Mouse (Mus musculus) adrenal gland, postnatal 4 days (tissue): ENCODE results near the gene Rgl3. TPM values are rescaled to one million over a fixed set of nuclear protein-coding genes. Genes with fewer than 3 reads are reported as not detected.

Experiments
- DNase-seq, 2 experiments: peaks; one replicate each; pipeline ENCODE4 v3.0.0; 2021 to 2022; ENCODE audit warnings: low spot score in 2 of 2, mixed read lengths in 2 of 2
- long read RNA-seq, 2 experiments: library from polyadenylated mRNA; stranded (forward); transcript quantifications; one replicate each; pipeline ENCODE4 v2.0.0; 2021
- total RNA-seq, 2 experiments: library from RNA; stranded (reverse); gene quantifications; 2 replicates each; pipeline ENCODE4 v1.2.3; 2021

Rgl3 gene
- total RNA-seq = 10 to 100 TPM; 26.1 to 36.2 TPM
- long read RNA-seq, experiment 1, transcript Rgl3-201 (19 exons, 2,543 nt) = major isoform, 5 of 17 reads
- long read RNA-seq, experiment 1, partial matches to known transcripts = 4 of 17 reads
- long read RNA-seq, experiment 1, other reads (novel, unspliced or antisense) = 7 of 17 reads
- long read RNA-seq, experiment 2, transcript Rgl3-201 (19 exons, 2,543 nt) = major isoform, 14 of 39 reads
- long read RNA-seq, experiment 2, partial matches to known transcripts = 5 of 39 reads
- long read RNA-seq, experiment 2, other reads (novel, unspliced or antisense) = 19 of 39 reads

DNA sequence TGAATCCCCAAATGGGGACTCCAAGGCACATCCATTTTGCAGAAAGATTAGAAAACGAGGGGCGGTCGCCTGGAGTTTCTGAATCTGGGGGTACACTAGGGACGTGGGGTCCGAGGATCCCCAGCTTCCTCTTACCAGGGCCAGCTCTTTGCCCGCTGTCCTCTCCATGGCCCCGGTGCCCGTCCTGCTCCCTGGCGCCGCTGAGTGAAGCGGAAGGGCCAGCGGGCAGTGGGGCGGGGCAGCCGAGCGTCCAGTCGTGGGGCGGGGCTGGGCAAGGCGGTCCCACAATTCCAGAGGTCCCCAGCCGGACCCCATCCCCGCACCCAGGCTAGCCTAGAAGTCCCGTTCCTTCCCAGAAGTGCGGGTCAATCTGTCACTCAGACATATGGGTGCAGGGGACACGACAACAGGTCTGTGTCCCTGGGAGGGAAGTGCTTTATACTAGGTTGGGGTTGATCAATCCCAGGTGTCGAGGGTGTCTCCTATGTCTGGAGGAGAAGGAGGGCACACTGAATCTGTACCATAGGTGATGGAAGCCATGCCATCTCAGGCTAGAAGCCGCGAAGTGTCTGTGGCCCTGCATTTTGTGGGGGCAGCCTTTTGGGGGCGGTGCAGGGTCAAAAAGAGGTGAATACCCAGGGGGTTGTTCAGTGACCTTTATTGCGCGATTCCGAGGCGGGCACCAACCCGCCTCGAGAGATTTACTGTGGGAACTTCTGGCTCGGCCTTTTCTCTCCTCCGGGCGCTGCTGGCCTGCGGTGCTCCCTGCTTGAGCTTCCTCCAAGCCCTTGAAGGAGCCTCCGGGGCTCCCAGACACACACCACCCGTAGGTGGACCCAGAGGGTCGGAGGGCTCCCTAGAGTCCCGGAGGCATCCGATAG lies at the start of gene Rgl3:
Gene Rgl3 (minus strand): TSS at position 217 of the 881 bp plus-strand sequence.
- DNase-seq = peak in 1 of 2 experiments; percentile 28

DNA sequence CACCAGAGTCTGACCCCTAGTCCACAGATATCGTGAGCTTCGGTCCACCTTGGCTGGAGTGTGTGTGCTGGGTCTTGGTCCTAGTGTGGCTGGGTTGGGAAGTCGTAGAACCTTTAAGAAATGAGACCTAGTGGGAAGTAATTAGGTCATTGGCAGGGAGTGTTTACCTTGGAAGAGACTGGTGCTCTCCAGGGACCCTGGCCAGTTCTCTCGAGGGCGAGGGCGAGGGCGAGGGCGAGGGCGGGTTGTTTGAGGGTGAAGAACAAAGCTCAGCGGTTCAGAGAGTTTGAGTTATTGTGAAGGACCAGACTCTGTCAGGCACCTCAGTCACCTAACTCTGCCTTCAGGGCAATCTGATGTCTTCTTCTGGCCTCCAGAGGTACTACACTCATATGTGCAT lies 48.6 kb upstream of the Rgl3 start:
- no peak for DNase-seq

DNA sequence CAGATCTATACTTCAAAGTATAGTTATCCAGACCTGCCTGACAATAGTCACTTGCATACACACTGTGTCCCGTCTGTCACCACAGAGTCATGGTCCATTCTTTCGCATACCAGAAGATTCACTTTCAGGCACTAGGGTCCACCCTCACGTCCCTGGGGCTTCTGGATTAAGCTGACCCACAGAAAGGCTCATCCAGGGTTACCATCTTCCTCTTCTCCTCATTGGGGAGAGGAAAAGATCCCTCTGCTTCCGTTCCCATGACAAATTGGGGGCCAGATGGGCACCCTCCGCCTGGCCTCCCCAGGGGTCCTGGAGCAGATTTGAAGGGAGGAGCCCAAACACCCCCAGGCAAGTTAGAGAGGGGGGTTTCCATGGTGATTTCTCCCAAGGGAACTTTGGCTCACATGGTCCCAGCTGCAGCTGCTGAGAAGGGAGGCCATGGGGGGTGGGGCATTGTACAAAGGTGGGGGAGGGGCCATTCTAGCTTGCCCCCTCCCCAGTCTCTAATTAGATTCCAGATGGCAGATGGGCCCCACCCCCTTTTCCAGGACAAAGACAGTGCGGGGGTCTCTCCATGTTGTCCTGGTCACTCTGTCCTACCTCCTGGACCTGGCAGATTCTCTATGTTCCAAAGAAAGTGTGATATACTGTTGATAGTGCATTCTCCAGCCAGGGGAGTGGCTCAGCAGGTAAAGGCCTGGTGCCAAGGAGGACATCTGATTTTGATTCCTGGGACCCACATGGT lies 46.2 kb upstream of the Rgl3 start:
- DNase-seq = no peak

DNA sequence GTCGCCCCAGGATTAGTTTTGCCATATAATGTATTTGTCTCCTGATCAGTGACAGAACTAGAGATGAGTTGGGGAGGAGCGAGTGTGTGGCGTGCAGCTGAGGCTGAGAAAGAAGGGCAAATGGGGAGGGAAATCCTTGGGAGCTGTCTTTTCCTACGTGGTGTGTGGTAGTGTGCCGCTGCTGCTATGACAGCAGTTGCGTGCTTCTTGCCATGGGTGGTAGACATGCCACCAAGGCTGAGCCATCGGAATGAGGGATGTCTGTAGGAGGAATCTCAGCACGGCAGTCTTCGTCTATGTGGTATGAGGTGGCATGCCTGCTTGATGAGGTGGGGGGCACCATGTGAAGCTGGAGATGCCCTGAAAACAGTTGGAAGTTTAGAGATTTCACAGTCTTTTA lies 41.1 kb upstream of the Rgl3 start:
- no peak for DNase-seq

DNA sequence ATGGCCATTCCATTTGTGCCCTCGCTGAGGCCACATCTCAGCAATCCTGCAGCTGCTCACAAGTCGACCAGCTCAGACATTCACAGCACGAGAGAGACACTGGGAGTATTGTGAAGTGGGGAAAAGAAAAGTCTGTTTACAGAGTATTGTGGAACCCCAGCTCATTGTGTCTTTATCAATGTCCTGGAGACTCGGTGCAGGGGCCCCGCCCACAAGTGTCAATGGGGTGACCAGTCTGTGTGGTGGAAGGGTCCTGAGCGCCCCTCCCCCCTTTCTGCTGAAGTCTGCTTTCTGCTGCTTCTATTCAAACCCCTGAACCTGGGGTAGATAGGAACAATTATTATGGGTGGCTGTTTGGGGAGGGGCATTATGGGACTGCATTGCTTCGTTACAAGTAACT lies 39.2 kb upstream of the Rgl3 start:
- no peak for DNase-seq

DNA sequence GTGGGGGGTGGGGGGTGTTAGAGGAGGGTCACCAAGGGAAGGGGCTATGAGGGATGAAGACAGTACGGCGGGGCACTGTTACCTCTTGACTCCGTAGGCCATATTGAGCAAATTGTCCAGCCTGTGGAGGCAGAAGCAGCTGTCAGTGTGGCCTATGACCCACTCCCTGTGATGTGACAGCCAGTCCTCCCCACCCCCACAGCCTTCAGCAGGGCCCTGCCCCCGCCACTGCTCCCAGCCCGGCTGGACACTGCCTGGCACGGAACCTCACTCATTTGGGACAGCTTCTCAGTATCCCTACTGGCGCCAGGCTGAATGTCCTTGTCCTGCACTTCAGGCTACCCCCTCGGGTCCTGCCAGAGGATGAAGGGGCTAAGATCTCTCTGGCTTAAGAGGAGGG lies 35.3 kb upstream of the Rgl3 start:
- no peak for DNase-seq

DNA sequence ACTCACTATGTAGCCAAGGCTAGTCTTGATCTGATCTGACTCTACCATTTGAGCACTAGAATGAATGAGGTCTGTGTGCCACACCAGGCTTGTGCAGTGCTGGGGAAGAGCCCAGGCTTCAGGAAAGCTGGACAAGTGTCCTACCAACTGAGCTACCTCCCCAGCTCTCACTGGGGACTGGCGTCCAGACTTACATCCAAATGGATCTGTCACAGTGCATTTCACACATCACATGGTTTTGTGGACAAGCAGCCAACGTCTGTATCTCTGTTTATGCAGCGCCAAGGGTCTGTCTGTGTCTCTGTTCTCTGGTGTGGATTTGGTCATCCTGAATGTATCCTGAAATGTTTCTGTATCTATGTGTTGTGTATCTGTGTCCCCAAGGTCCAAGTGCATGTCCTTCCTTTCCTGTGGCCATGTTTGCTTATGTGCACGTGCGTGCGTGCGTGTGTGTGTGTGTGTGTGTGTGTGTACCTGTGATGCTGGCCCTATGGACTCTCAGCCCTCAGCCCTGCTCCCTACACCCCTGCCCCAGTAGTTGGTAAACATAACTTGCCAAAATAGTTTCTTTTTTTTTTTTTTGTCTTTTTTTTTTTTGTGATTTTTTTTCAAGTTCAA lies 28.1 kb upstream of the Rgl3 start:
- no peak for DNase-seq

DNA sequence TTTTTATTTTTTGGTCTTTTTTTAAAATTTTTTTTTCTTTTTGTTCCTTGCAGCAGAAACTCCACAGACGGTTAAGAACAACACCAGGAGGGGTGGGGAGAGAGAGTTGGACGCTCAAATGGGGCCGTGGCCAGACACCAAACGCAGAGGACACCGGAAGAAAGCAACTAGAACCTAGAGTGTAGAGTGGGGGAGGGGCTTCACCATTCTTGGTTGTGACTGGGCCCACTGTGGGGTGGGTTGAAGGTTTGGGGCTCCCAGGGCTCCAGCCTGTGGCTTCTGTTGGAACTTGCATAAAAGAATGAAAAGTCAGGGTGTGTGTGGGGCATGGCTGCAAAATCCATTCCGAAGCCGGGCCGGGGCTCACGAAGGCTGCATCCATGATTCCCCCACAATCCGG lies 27.0 kb upstream of the Rgl3 start:
- no peak for DNase-seq

DNA sequence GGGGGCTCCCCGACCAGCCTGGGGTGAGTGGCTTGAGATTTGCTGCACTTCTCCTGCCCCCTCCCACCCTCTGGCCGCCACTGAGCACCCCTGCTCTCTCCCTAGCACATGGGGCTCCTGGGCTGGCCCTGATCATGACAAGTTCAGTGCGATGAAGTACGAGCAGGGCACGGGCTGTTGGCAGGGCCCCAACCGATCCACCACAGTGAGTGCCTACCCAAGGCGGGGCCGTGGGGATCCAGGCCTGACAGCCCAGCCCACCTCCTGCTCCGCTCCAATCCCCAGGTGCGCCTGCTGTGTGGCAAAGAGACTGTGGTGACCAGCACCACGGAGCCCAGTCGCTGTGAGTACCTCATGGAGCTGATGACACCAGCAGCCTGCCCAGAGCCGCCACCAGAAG lies 23.5 kb upstream of the Rgl3 start:
- DNase-seq = no peak

DNA sequence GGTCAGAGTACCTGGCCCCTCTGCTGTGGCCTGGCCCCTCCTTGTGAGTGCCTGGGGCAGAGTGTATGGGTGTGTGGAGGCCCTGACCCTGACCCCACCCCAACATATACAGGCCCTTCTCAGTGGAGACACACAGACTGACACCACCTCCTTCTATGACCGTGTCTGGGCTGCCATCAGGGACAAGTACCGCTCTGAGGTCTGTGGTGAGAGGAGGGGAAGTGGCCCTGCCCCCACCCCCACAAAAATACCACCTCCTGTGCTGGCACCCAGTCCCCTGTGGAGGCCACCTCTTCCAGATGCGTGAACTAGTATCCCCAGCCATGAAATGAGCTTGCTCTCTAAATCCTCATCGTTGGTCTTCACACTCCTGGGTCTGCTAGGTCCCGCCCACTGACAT lies 21.8 kb upstream of the Rgl3 start:
- no peak for DNase-seq

DNA sequence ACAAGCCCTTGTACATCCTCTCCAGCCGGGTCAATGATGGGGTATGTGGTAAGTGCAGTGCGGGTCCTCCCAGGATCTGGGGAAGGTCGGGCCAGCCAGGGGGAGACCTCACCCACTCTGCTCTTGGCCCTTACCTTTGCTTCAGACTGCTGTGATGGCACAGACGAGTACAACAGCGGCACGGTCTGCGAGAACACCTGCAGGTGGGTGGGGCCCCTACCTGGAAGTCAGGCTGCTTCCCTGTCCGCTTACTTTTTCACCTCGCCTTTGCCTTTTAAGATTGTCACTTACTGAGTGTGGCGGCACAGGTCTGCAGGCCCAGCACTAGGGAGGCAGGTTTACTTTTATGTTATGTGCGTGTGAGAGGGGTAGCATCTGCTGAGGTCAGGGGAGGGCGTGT lies 15.3 kb upstream of the Rgl3 start:
- DNase-seq = no peak

DNA sequence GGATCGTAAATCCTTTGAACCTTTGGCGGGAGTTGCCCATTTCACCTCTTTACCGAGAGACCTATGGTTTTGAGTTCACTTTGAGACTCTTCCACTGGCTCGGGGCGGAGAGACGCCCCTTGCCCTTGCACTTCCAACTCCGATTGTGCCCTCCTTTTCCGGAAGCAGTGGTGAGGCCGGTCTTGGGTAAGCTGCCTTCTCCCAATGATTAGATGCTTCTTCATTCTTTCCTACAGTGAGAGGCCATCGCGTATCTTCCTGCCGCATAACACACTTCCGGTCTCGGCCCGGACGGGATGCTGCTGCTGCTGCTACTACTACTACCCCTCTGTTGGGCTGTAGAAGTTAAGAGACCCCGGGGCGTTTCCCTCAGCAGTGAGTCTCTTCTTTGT lies 13.9 kb upstream of the Rgl3 start:
- DNase-seq = peak in 1 of 2 experiments; percentile 19

DNA sequence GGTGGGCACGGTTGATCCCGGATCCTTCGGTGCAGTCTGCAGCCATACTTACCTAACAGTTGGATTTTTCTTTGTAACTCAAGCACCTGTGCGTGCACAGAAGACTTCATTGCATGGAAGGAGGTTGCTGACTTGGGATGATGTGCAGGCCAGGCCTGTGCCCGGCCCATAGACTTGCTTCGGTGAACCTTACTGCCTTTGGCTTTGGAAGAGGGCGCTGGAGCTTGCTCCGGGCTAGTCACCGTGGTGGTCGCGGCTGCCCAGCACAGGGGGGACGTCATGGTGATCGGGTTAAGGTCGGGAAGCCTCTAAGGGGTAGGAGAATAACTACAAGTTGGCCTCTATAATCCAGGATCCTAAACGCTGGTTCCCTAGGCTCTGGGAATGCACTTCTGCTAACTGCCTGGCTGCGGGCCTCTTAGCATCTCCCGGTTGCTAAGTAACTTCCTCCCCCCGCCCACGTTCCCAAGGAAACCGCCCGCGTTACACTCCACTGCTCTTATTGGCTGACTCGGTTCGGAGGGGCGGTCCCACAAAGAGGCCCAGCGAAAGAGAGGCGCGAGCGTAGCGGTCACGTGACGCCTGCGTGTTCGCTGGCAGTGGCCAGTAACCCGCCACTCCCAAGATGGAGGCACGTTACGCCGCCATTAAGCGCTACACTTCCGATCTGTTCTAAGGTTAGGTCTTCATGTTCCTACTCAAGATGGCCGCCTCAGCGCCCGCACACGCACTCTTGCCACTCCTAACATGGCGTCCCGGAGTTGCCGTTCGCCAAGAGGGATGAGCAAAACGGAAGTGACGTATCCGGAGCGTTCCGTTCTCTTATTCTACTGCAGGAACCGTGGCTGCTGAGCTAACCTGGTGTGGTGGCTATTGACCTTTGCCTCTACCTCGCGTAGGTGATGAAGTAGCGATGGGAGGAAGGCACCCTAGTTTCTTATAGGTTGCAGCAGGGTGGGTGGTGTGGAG lies 13.2 kb upstream of the Rgl3 start, which contains the start of the genes Ccdc151 and Prkcsh:
Gene Ccdc151 (minus strand): TSS at position 441 of the 969 bp plus-strand sequence.
Gene Prkcsh (plus strand): TSS at position 613 of the 969 bp plus-strand sequence.
- DNase-seq = peak; percentile 93 to 98

DNA sequence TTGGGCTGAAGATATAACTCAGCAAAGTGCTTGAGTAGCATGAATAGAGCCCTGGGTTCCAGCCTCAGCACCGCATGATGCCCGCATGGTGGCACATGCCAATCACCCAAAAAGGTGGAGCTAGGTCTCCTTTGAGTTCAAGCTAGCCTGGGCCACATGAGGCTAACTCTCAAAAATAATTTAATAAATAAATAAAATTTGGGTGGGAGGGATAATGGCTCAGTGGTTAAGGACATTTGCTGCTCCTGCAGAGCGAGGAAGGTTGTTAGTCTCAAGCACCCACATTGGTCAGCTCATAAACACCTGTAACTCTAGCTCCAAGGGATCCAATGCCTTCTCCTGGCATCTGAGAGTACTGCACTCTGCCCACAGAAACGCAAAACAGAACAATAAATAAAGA lies 12.4 kb upstream of the Rgl3 start:
- DNase-seq = no peak

DNA sequence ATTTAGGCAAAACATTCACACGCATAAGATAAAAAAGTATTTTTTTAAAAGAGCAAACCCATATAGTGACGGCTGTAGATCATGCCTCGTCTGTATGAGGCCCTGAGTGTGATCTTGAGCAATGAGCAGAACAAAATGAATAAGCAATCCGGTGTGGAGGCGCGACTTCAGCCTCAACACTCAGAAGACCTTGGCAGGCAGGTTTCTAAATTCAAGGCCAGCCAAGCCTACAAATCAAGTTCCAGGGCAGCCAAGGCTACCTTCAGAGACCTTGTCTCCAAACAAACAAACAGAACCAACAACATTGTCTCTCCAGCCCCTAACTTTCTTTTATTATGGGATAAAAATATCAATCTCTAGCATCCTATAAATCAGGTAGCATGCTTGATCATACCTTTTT lies 11.1 kb upstream of the Rgl3 start:
- DNase-seq = no peak

DNA sequence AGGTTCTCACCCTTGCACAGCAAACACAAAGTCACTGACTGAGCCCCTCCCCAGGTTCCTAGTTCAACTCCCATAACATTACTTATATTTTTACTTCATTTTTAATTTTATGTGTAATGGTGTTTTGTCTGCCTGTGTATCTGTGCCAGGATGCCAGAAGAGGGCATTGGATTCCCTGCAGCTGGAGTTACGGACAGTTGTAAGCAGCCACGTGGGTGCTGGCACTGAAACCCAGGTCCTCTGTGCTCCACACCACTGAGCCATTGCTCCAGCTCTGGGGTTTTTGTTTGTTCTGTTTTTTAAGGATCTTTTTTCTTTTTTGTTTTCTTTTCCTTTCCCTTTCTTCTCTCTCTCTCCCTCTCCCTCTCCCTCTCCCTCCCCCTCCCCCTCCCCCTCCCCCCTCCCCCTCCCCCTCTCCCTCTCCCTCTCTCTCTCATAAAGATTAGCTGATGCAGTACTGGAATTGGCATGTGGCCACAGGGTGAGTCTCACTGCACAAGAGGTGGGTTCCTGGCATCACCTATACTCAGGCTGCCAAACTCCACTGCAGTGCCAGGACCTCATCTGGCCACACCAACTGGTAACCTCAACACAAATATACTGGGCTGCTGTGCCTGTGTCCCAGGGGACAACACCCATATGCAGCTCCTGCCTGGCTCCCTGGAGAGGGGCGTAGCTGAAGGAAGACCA lies 7.1 kb upstream of the Rgl3 start:
- DNase-seq = no peak

DNA sequence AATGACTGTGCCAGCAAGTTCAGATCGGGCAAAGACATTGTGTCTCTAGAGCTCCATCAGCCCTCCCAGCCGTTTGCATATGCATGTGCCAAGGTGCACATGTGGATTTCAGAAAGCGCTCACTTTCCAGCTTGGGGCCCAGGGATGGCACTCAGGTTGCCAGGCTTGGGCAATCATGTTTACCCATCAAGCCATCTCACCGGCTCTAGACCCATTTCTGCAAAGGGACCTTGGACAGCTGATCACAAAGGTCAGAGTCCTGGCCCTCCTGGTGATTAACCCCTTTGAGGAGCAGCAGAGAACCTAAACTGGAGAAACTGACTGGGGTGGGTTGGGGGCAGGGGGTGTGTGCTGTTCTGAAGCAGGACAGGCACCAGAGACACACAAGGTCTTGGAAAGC lies 3.0 kb upstream of the Rgl3 start:
- no peak for DNase-seq

DNA sequence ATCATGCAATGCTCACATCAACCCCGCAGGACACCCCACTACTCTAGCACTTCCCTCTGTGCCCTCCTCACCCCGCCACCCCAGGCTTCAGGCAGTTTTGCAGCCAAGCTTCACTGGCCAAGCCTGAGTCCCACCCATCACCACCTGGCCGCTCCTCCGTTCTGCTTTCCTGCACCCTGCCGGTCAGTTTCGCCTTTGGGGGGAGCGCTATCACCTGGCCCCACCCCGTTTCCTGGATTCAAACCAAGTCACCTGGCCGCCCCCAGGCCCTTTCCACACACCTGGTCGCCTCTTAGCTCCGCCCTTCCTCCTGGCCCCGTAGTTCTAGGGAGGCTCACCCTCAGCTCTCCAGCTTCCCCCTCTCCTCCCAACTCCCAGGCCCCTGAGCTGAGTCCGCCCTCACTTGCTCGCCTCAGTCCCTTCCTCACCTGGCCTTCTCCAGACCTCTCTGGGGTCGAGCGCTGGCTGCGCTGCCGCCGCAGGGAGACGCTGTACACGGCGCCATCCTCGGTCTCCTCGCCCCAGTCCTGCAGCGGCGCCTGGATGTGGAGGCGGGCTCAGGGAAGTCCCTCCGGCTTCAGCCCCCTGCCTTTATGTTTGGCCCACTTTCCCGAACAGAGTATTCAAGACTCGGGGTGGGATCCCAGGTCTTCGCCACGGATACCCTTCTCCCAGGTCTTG lies 685 bp downstream of the Rgl3 start:
- no peak for DNase-seq
